Mouse (Mus musculus): ENCODE results near the gene Pik3c2b. TPM values are rescaled to one million over a fixed set of nuclear protein-coding genes. Genes with fewer than 3 reads are reported as not detected.
A peak's percentile ranks its signal among the peaks of the same experiment; 100 is the strongest.

The Pik3c2b gene
- polyA plus RNA-seq, 1 experiment from 2014 or later: 3.2 TPM

GRCm38 (mm10) chr1:133084708-133085416, 39.4 kb downstream of the Pik3c2b start:
- Histone ChIP-seq H3K27me3 (ENCODE audit: insufficient read depth, low read length) (no peaks in the 10 kb centered on the region), H3K4me1 (replicated peaks; ENCODE audit: insufficient read depth, low read length) (peaks cover 9% of the 10 kb centered on the region; the same call in 1 of the 2 replicates), H3K4me3 (replicated peaks; ENCODE audit: low read depth, low read length) (no peak overlapping the region), H3K9ac (ENCODE audit: low read depth, low read length) (0 out of 2 replicates have a peak overlapping the region, but pooled peaks have one; percentile 8), H3K9me3 (replicated peaks; ENCODE audit: low read length) (no peaks in the 10 kb centered on the region), H3K36me3 (ENCODE audit: insufficient read depth, low read length) (no peaks in the 10 kb centered on the region), H3K27ac (no peak overlapping the region), H3K4me2 (ENCODE audit: low read length) (no peak overlapping the region)
- DNase-seq (ENCODE audit: low spot score) (no peak), ATAC-seq (replicated peaks; ENCODE audit: low FRiP score, low read depth) (no peak)
- TF ChIP-seq CTCF (IDR thresholded peaks at IDR 0.05; ENCODE audit: low read depth): no peak
- 69% methylated on average over 14 of the region's 14 CpGs for WGBS

GRCm38 (mm10) chr1:133085417-133085742, 39.9 kb downstream of the Pik3c2b start:
- no peak for ATAC-seq (replicated peaks; ENCODE audit: low FRiP score, low read depth)
- 0 out of 2 replicates have a peak overlapping the region, but pooled peaks have one; percentile 8 for H3K9ac ChIP-seq (ENCODE audit: low read depth, low read length)
- no peak overlapping the region for H3K4me3 ChIP-seq (replicated peaks; ENCODE audit: low read depth, low read length)
- H3K27ac ChIP-seq: no peak overlapping the region
- WGBS: 71% methylated on average over 8 of the region's 8 CpGs
- H3K4me1 ChIP-seq (replicated peaks; ENCODE audit: insufficient read depth, low read length): peaks cover 9% of the 10 kb centered on the region; the same call in 1 of the 2 replicates
- H3K4me2 ChIP-seq (ENCODE audit: low read length): no peak overlapping the region
- no peaks in the 10 kb centered on the region for H3K36me3 ChIP-seq (ENCODE audit: insufficient read depth, low read length)
- no peak for TF ChIP-seq CTCF (IDR thresholded peaks at IDR 0.05; ENCODE audit: low read depth)
- H3K9me3 ChIP-seq (replicated peaks; ENCODE audit: low read length): no peaks in the 10 kb centered on the region
- no peaks in the 10 kb centered on the region for H3K27me3 ChIP-seq (ENCODE audit: insufficient read depth, low read length)
- DNase-seq (ENCODE audit: low spot score): no peak

DNA sequence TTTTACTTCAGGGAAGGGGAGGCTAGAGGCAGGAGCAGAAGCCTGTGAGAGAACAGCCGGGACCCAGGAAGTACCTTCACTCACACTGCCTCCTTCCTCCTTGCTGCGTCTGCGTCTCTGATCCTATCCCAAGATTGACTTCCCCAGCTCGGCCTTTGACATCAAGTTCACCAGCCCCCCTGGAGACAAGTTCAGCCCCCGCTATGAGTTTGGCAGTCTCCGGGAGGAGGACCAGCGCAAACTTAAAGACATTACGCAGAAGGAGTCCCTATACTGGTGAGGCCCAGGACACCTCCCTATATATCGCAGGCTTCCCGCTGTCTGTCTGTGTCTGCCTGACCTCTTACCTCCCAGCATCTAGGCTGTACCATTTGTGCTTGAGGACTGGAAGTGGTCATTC, 41.3 kb downstream of the Pik3c2b start:
- Histone ChIP-seq H3K4me1 (replicated peaks; ENCODE audit: insufficient read depth, low read length) (peaks cover 9% of the 10 kb centered on the region; the same call in 1 of the 2 replicates), H3K4me2 (ENCODE audit: low read length) (no peak overlapping the region), H3K9me3 (replicated peaks; ENCODE audit: low read length) (no peaks in the 10 kb centered on the region), H3K27me3 (ENCODE audit: insufficient read depth, low read length) (no peaks in the 10 kb centered on the region), H3K36me3 (ENCODE audit: insufficient read depth, low read length) (no peaks in the 10 kb centered on the region), H3K9ac (ENCODE audit: low read depth, low read length) (no peak overlapping the region), H3K4me3 (replicated peaks; ENCODE audit: low read depth, low read length) (no peak overlapping the region), H3K27ac (no peak overlapping the region)
- no peak for ATAC-seq (replicated peaks; ENCODE audit: low FRiP score, low read depth)
- no peak for DNase-seq (ENCODE audit: low spot score)
- TF ChIP-seq CTCF (IDR thresholded peaks at IDR 0.05; ENCODE audit: low read depth): no peak
- 88% methylated on average over 10 of the region's 10 CpGs for WGBS

DNA sequence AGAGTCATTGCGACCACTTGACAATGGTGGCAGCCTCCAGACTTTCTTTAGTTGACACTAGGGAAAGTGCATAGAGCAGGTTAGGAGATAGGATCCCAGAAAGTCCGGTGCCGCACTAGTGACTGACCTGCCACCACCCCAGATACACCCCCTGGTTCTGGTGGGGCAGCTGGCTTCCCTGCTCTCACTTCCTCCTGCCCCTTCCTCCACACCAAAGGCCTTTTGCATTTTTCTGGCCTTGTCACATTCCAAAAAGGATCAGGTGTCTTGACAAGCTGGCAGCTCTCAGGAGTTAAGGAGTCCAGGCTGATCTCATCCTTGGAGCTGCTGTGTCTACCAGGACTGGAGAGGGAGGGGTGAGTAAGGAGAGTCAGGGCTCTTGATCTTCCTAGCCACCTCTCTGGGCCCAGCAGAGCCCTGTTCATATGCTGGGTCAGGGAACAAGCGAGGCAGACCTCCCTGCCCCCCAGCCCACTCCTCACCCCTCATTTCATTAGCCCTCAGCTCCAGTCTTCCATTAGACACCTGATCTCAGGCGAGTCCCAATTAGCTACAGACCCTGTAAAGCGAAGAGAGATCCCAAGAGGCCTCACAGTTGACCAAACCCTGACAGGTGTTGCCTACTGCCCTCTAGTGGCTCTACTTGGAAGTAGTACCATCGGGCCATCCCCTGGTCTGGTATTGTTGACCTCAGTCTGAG, 41.9 kb downstream of the Pik3c2b start:
- ATAC-seq (replicated peaks; ENCODE audit: low FRiP score, low read depth) (peak; percentile 41), DNase-seq (ENCODE audit: low spot score) (peak; percentile 89)
- H3K27me3 ChIP-seq (ENCODE audit: insufficient read depth, low read length): no peaks in the 10 kb centered on the region
- peaks cover 9% of the 10 kb centered on the region; the same call in 1 of the 2 replicates for H3K4me1 ChIP-seq (replicated peaks; ENCODE audit: insufficient read depth, low read length)
- TF ChIP-seq CTCF (IDR thresholded peaks at IDR 0.05; ENCODE audit: low read depth): peak; percentile 97
- no peak overlapping the region for H3K4me3 ChIP-seq (replicated peaks; ENCODE audit: low read depth, low read length)
- no peak overlapping the region for H3K27ac ChIP-seq
- 44% methylated on average over 7 of the region's 7 CpGs for WGBS
- no peaks in the 10 kb centered on the region for H3K36me3 ChIP-seq (ENCODE audit: insufficient read depth, low read length)
- no peaks in the 10 kb centered on the region for H3K9me3 ChIP-seq (replicated peaks; ENCODE audit: low read length)
- no peak overlapping the region for H3K4me2 ChIP-seq (ENCODE audit: low read length)
- H3K9ac ChIP-seq (ENCODE audit: low read depth, low read length): no peak overlapping the region

DNA sequence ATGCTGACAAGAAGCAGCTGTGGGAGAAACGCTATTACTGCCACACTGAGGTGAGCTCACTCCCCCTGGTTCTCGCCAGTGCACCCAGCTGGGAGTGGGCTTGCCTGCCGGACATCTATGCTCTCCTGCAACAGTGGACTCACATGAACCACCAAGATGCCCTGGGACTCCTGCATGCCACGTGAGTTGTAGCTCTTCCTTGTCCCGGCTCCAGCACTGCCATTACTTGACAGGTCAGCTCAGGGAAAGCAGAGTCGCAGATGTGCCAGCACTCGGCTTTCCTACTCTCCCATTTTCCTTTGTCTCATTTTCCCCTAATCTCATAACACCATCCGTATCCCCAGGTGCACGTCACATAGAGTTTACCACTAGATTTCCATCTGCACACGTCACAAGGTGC, 42.7 kb downstream of the Pik3c2b start:
- no peak for TF ChIP-seq CTCF (IDR thresholded peaks at IDR 0.05; ENCODE audit: low read depth)
- DNase-seq (ENCODE audit: low spot score) (no peak), ATAC-seq (replicated peaks; ENCODE audit: low FRiP score, low read depth) (no peak)
- no peak overlapping the region for H3K4me3 ChIP-seq (replicated peaks; ENCODE audit: low read depth, low read length)
- whole genome bisulfite sequencing: 78% methylated on average over 10 of the region's 10 CpGs
- no peaks in the 10 kb centered on the region for H3K36me3 ChIP-seq (ENCODE audit: insufficient read depth, low read length)
- no peak overlapping the region for H3K9ac ChIP-seq (ENCODE audit: low read depth, low read length)
- no peak overlapping the region for H3K4me2 ChIP-seq (ENCODE audit: low read length)
- H3K27me3 ChIP-seq (ENCODE audit: insufficient read depth, low read length): no peaks in the 10 kb centered on the region
- no peak overlapping the region for H3K27ac ChIP-seq
- H3K9me3 ChIP-seq (replicated peaks; ENCODE audit: low read length): no peaks in the 10 kb centered on the region
- H3K4me1 ChIP-seq (replicated peaks; ENCODE audit: insufficient read depth, low read length): peaks cover 9% of the 10 kb centered on the region; the same call in 1 of the 2 replicates

DNA sequence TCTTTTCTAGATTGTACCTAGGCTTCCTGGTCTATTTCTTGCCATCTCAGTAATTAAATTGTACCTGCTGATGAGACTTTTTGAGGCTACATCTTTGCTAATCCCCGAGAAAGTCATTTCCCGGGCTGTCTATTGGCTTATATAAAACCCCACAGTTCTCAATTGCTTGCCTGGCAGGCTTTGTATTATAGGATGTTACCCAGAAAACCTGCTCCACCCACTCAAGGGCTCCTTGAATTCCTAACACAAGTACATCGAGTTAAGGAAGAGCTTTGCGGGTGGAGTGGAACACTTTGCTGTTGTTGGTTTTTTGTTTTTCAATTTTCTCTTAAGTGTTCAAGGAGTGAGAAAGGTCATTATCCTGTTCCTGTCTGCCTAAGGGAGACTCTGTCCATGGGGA, 43.9 kb downstream of the Pik3c2b start:
- WGBS: 83% methylated on average over 4 of the region's 4 CpGs
- no peak overlapping the region for H3K9ac ChIP-seq (ENCODE audit: low read depth, low read length)
- H3K27me3 ChIP-seq (ENCODE audit: insufficient read depth, low read length): no peaks in the 10 kb centered on the region
- peaks cover 5% of the 10 kb centered on the region; the same call in 1 of the 2 replicates for H3K4me1 ChIP-seq (replicated peaks; ENCODE audit: insufficient read depth, low read length)
- H3K36me3 ChIP-seq (ENCODE audit: insufficient read depth, low read length): no peaks in the 10 kb centered on the region
- no peak for DNase-seq (ENCODE audit: low spot score)
- no peak for ATAC-seq (replicated peaks; ENCODE audit: low FRiP score, low read depth)
- no peak overlapping the region for H3K27ac ChIP-seq
- no peaks in the 10 kb centered on the region for H3K9me3 ChIP-seq (replicated peaks; ENCODE audit: low read length)
- H3K4me2 ChIP-seq (ENCODE audit: low read length): no peak overlapping the region
- no peak for TF ChIP-seq CTCF (IDR thresholded peaks at IDR 0.05; ENCODE audit: low read depth)
- no peak overlapping the region for H3K4me3 ChIP-seq (replicated peaks; ENCODE audit: low read depth, low read length)
